Mouse (Mus musculus) C2C12 (cell line): ENCODE data around the gene Gpc6.

Experiments used
- CEBPB ChIP-seq: IDR thresholded peaks from one replicate; pipeline ENCODE4 v1.6.1; 2011; ENCODE audit warnings: low read depth, mild to moderate bottlenecking, control low read depth, moderate library complexity
- CTCF ChIP-seq: IDR thresholded peaks from one replicate; pipeline ENCODE4 v1.5.1; 2011; ENCODE audit not compliant: control insufficient read depth, insufficient read depth, insufficient read length
- FOSL1 ChIP-seq: IDR thresholded peaks from one replicate; pipeline ENCODE4 v1.8.0; 2011; ENCODE audit warnings: mild to moderate bottlenecking, low read length; ENCODE audit not compliant: poor library complexity, insufficient read depth, severe bottlenecking
- MAX ChIP-seq: IDR thresholded peaks from one replicate; pipeline ENCODE4 v1.6.1; 2011; ENCODE audit warnings: mild to moderate bottlenecking, control low read depth
- MYOD1 ChIP-seq: IDR thresholded peaks from one replicate; pipeline ENCODE4 v1.6.1; 2011; ENCODE audit warnings: low read depth; ENCODE audit not compliant: control insufficient read depth, insufficient read length
- MYOG ChIP-seq: IDR thresholded peaks from one replicate; pipeline ENCODE4 v1.6.1; 2011; ENCODE audit not compliant: control insufficient read depth, insufficient read length; ENCODE audit errors: extremely low read depth
- USF1 ChIP-seq: IDR thresholded peaks from one replicate; pipeline ENCODE4 v1.6.1; 2011; ENCODE audit warnings: low read depth, mild to moderate bottlenecking, control low read depth, moderate library complexity

- no peak for TF ChIP-seq CTCF
- no peak for TF ChIP-seq USF1
- no peak for TF ChIP-seq MYOD1
- no peak for TF ChIP-seq MYOG
- no peak for TF ChIP-seq CEBPB
- no peak for TF ChIP-seq MAX
- TF ChIP-seq FOSL1, result no peak
These were observed 969.9 kb downstream of the Gpc6 start for GRCm38 (mm10) chr14:117894869-117895538.
